Mouse (Mus musculus) CH12.LX (cell line): Measurements from ENCODE around the gene Ncam2. TPM values are rescaled to one million over a fixed set of nuclear protein-coding genes. Genes with fewer than 3 reads are reported as not detected.

Experiments
- DNase-seq: peaks from one replicate; pipeline ENCODE4 v3.0.0-alpha.2; 2013; ENCODE audit errors: extremely low read depth
- H3K27ac ChIP-seq: 2 replicates; pipeline ENCODE4 v1.5.1; 2012; ENCODE audit warnings: low read depth, mild to moderate bottlenecking, control low read depth, moderate library complexity; ENCODE audit not compliant: insufficient read depth
- H3K27me3 ChIP-seq: replicated peaks from 2 replicates; pipeline ENCODE3; 2012; ENCODE audit warnings: inconsistent platforms
- H3K36me3 ChIP-seq, 2 experiments: replicated peaks in 1 of 2; 2 replicates each; pipeline versions ENCODE3 to v1.6.1; 2012; ENCODE audit warnings: inconsistent platforms in 1 of 2, low read length in 1 of 2, mild to moderate bottlenecking in 1 of 2, mixed read lengths in 1 of 2, moderate library complexity in 1 of 2; ENCODE audit not compliant: control insufficient read depth in 1 of 2, insufficient read depth in 1 of 2
- H3K4me1 ChIP-seq, 2 experiments: 2 replicates each; pipeline ENCODE4 v1.6.1; 2012; ENCODE audit warnings: inconsistent platforms in 1 of 2, moderate library complexity in 1 of 2; ENCODE audit not compliant: insufficient read depth in 2 of 2, control insufficient read depth in 1 of 2
- H3K4me2 ChIP-seq: 2 replicates; pipeline ENCODE4 v1.6.1; 2012; ENCODE audit warnings: low read depth, mild to moderate bottlenecking, control low read depth; ENCODE audit not compliant: poor library complexity, insufficient read depth, severe bottlenecking
- H3K4me3 ChIP-seq, 3 experiments: fragments of 150-350 bp in 1 of 3; sonication (generic) in 1 of 3; replicated peaks in 1 of 3; 2 replicates each; pipeline versions ENCODE3 to v1.5.1; 2011 to 2012; ENCODE audit warnings: low read depth in 2 of 3, low read length in 2 of 3, mild to moderate bottlenecking in 2 of 3, moderate library complexity in 2 of 3, control low read depth in 1 of 3, improper control_type of control experiment in 1 of 3, inconsistent platforms in 1 of 3, mixed read lengths in 1 of 3; ENCODE audit not compliant: poor library complexity in 1 of 3
- H3K79me2 ChIP-seq: replicated peaks from 2 replicates; pipeline ENCODE4 v1.6.1; 2012; ENCODE audit warnings: mild to moderate bottlenecking, moderate library complexity; ENCODE audit not compliant: control insufficient read depth, poor library complexity, insufficient read depth, severe bottlenecking; ENCODE audit errors: extremely low read depth
- H3K9ac ChIP-seq: 2 replicates; pipeline ENCODE4 v1.6.1; 2012; ENCODE audit warnings: low read depth, mild to moderate bottlenecking, control low read depth, moderate library complexity; ENCODE audit not compliant: insufficient read depth
- H3K9me3 ChIP-seq: replicated peaks from 2 replicates; pipeline ENCODE3; 2012; ENCODE audit warnings: low read length, inconsistent platforms, mixed read lengths
- CHD1 ChIP-seq: IDR thresholded peaks from 2 replicates; pipeline ENCODE4 v1.6.1; 2012; ENCODE audit warnings: low read depth, low read length, improper control_type of control experiment, inconsistent platforms
- CHD2 ChIP-seq: IDR thresholded peaks from 2 replicates; pipeline ENCODE4 v1.6.1; 2011; ENCODE audit warnings: low read length, improper control_type of control experiment
- E2F4 ChIP-seq: IDR thresholded peaks from 2 replicates; pipeline ENCODE4 v1.6.1; 2011; ENCODE audit warnings: low read depth, low read length, improper control_type of control experiment; ENCODE audit not compliant: insufficient replicate concordance
- ELF1 ChIP-seq: IDR thresholded peaks from 2 replicates; pipeline ENCODE4 v1.6.1; 2014; ENCODE audit warnings: low read depth, mild to moderate bottlenecking, inconsistent platforms, low read length, improper control_type of control experiment
- ETS1 ChIP-seq: conservative IDR thresholded peaks from 2 replicates; pipeline ENCODE4 v1.6.1; 2012; ENCODE audit warnings: low read depth, mild to moderate bottlenecking, inconsistent platforms, low read length, improper control_type of control experiment, moderate library complexity
- HCFC1 ChIP-seq: IDR thresholded peaks from 2 replicates; pipeline ENCODE4 v1.6.1; 2012; ENCODE audit warnings: low read depth, mild to moderate bottlenecking, inconsistent platforms, low read length, improper control_type of control experiment
- IRF4 ChIP-seq: IDR thresholded peaks from 2 replicates; pipeline ENCODE4 v1.6.1; 2014; ENCODE audit warnings: low read depth, mild to moderate bottlenecking, inconsistent platforms, low read length, improper control_type of control experiment
- JUN ChIP-seq: IDR thresholded peaks from 2 replicates; pipeline ENCODE4 v1.6.1; 2011; ENCODE audit warnings: low read depth, mild to moderate bottlenecking, low read length, improper control_type of control experiment, moderate library complexity; ENCODE audit not compliant: insufficient read depth
- MAFK ChIP-seq: IDR thresholded peaks from 2 replicates; pipeline ENCODE4 v1.6.1; 2011; ENCODE audit warnings: low read length, improper control_type of control experiment; ENCODE audit not compliant: insufficient replicate concordance
- MAX ChIP-seq: IDR thresholded peaks from 2 replicates; pipeline ENCODE4 v1.6.1; 2011; ENCODE audit warnings: low read length, improper control_type of control experiment
- MAZ ChIP-seq: IDR thresholded peaks from 2 replicates; pipeline ENCODE4 v1.6.1; 2012; ENCODE audit warnings: low read depth, mild to moderate bottlenecking, inconsistent platforms, low read length, improper control_type of control experiment, moderate library complexity
- MXI1 ChIP-seq: IDR thresholded peaks from 2 replicates; pipeline ENCODE4 v1.6.1; 2011; ENCODE audit warnings: mild to moderate bottlenecking, low read depth, low read length, improper control_type of control experiment
- NRF1 ChIP-seq: IDR thresholded peaks from 2 replicates; pipeline ENCODE4 v1.6.1; 2014; ENCODE audit warnings: low read depth, mild to moderate bottlenecking, inconsistent platforms, low read length, improper control_type of control experiment, moderate library complexity
- PAX5 ChIP-seq: IDR thresholded peaks from 2 replicates; pipeline ENCODE4 v1.6.1; 2012; ENCODE audit warnings: low read length, inconsistent platforms, mixed read lengths
- POLR2AphosphoS2 ChIP-seq: IDR thresholded peaks from 2 replicates; pipeline ENCODE4 v1.6.1; 2011; ENCODE audit warnings: low read depth, low read length, improper control_type of control experiment
- RCOR1 ChIP-seq: conservative IDR thresholded peaks from 2 replicates; pipeline ENCODE4 v1.6.1; 2012; ENCODE audit warnings: low read depth, mild to moderate bottlenecking, inconsistent platforms, low read length, improper control_type of control experiment
- SMC3 ChIP-seq: IDR thresholded peaks from 2 replicates; pipeline ENCODE4 v1.6.1; 2011; ENCODE audit warnings: low read depth, low read length, improper control_type of control experiment
- USF1 ChIP-seq: IDR thresholded peaks from 2 replicates; pipeline ENCODE4 v1.6.1; 2014; ENCODE audit warnings: low read depth, mild to moderate bottlenecking, inconsistent platforms, low read length, improper control_type of control experiment
- USF2 ChIP-seq: conservative IDR thresholded peaks from 2 replicates; pipeline ENCODE4 v1.6.1; 2011; ENCODE audit warnings: low read depth, low read length, improper control_type of control experiment
- ZC3H11A ChIP-seq: IDR thresholded peaks from 2 replicates; pipeline ENCODE4 v1.6.1; 2012; ENCODE audit warnings: low read depth, mild to moderate bottlenecking, inconsistent platforms, low read length, improper control_type of control experiment
- dilution Hi-C: fragments of 300-500 bp; cut with MboI; formaldehyde crosslinking; loops from 2 replicates; pipeline ENCODE4 v1.14.3; 2020; ENCODE audit warnings: low sequenced_read_pairs; ENCODE audit not compliant: extremely low pct_unique_long_range_greater_than_20kb, extremely low pct_ligation_motif_present
- in situ Hi-C: fragments of 300-500 bp; cut with MboI; formaldehyde crosslinking; loops from 3 replicates; pipeline ENCODE4 v1.14.3; 2019; ENCODE audit warnings: low sequenced_read_pairs, low pct_ligation_motif_present, low pct_unique_long_range_greater_than_20kb, mixed read lengths
- polyA plus RNA-seq: library from polyadenylated mRNA; unstranded; fragments of >175 nt; gene quantifications from 2 replicates; pipeline ENCODE4 v1.2.1, GENCODE M21; 2012; ENCODE audit warnings: low read depth; ENCODE audit not compliant: insufficient read length
- total RNA-seq, 2 experiments: library from RNA; depleted of rRNA; stranded (reverse); fragments of 300-350 nt in 1 of 2; fragments of >200 nt in 1 of 2; gene quantifications; 2 replicates each; pipeline ENCODE4 v1.2.3; 2012 to 2014

Gene Ncam2
- total and polyA plus RNA-seq, 3 experiments = not detected

GRCm38 (mm10) chr16:81365901-81366300, 165.4 kb downstream of the Ncam2 start (continued):
- TF ChIP-seq CHD2 = no peak

DNA sequence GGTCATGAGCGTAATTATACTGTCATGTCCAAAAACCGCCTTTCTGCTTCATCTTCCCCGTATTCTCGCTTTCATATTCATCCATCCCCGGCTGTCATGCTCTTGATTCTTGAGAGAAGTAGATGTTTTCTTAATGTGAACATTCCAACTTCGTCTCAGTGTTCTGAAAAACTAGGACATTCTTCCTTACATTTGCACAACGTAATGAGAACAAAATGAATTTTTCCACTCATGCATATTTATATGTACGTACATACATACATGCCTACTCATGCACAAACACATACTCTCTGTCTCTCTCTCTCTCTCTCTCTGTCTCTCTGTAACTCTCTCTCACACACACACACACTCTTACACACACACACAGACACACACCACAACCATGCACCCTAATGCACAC, 173.7 kb downstream of the Ncam2 start:
- Histone ChIP-seq H3K9me3 (peaks cover 38% of the 10 kb centered on the region), H3K27ac (no peak overlapping the region), H3K4me3 (no peak overlapping the region), H3K9ac (no peak overlapping the region), H3K4me1 (no peaks in the 10 kb centered on the region), H3K79me2 (no peaks in the 10 kb centered on the region), H3K27me3 (no peaks in the 10 kb centered on the region), H3K4me2 (no peak overlapping the region), H3K36me3 (no peaks in the 10 kb centered on the region)
- dilution Hi-C loops = no loop called here
- TF ChIP-seq NRF1 = no peak
- no peak for TF ChIP-seq JUN
- no peak for TF ChIP-seq MAX
- in situ Hi-C loops = no loop called here
- no peak for DNase-seq

- in situ Hi-C loops (no loop called here), dilution Hi-C loops (no loop called here)
- DNase-seq = no peak
- Histone ChIP-seq H3K79me2 (no peaks in the 10 kb centered on the region), H3K27ac (no peak overlapping the region), H3K9me3 (peaks cover 42% of the 10 kb centered on the region), H3K36me3 (no peaks in the 10 kb centered on the region), H3K27me3 (no peaks in the 10 kb centered on the region), H3K4me1 (no peaks in the 10 kb centered on the region), H3K4me3 (no peak overlapping the region), H3K4me2 (no peak overlapping the region), H3K9ac (no peak overlapping the region)
- no peak for TF ChIP-seq USF2
- no peak for TF ChIP-seq MAZ
- no peak for TF ChIP-seq RCOR1
- no peak for TF ChIP-seq SMC3
- TF ChIP-seq NRF1 = no peak
- no peak for TF ChIP-seq HCFC1
- no peak for TF ChIP-seq CHD2
- TF ChIP-seq CHD1 = no peak
- no peak for TF ChIP-seq USF1
- TF ChIP-seq PAX5 = no peak
- TF ChIP-seq ZC3H11A = no peak
- TF ChIP-seq JUN = no peak
- TF ChIP-seq ELF1 = no peak
- no peak for TF ChIP-seq POLR2AphosphoS2
- TF ChIP-seq IRF4 = no peak
- TF ChIP-seq MAFK = no peak
- no peak for TF ChIP-seq E2F4
- TF ChIP-seq MXI1 = no peak
- TF ChIP-seq ETS1 = no peak
Observed at GRCm38 (mm10) chr16:81380434-81380833, 179.9 kb downstream of the Ncam2 start.
